Mouse (Mus musculus) embryonic facial prominence, embryonic 11.5 days (tissue): ENCODE data around the gene Pif1. TPM values are rescaled to one million over a fixed set of nuclear protein-coding genes. Genes with fewer than 3 reads are reported as not detected.

Experiments
- ATAC-seq: fragments of 200-750 bp; cut with Nextera tagmentation; replicated peaks from 2 replicates; pipeline ENCODE4 v1.8.0; 2017; ENCODE audit warnings: low read depth; ENCODE audit not compliant: insufficient number of reproducible peaks, low FRiP score, low TSS enrichment
- DNase-seq: peaks from one replicate; pipeline ENCODE4 v3.0.0-alpha.2; 2015; ENCODE audit warnings: low spot score
- H3K27ac ChIP-seq: fragments of 300-500 bp; sonication (generic); replicated peaks from 2 replicates; pipeline ENCODE4 v1.5.1; 2014; ENCODE audit warnings: mild to moderate bottlenecking, low read depth, low read length, control low read depth
- H3K27me3 ChIP-seq: fragments of 300-500 bp; sonication (generic); 2 replicates; pipeline ENCODE4 v1.6.1; 2014; ENCODE audit warnings: mild to moderate bottlenecking, low read length, moderate library complexity, mixed read lengths; ENCODE audit not compliant: control insufficient read depth, insufficient read depth
- H3K36me3 ChIP-seq: fragments of 300-500 bp; sonication (generic); replicated peaks from 2 replicates; pipeline ENCODE4 v1.6.1; 2014; ENCODE audit warnings: low read depth, mild to moderate bottlenecking, low read length, moderate library complexity, mixed read lengths; ENCODE audit not compliant: control insufficient read depth, insufficient read depth
- H3K4me1 ChIP-seq: fragments of 300-500 bp; sonication (generic); 2 replicates; pipeline ENCODE4 v1.6.1; 2014; ENCODE audit warnings: low read length, mixed read lengths; ENCODE audit not compliant: control insufficient read depth, insufficient read depth
- H3K4me2 ChIP-seq: fragments of 300-500 bp; sonication (generic); 2 replicates; pipeline ENCODE4 v1.6.1; 2014; ENCODE audit warnings: low read depth, mild to moderate bottlenecking, control low read depth, low read length, moderate library complexity
- H3K4me3 ChIP-seq: fragments of 300-500 bp; sonication (generic); 2 replicates; pipeline ENCODE4 v1.5.1; 2014; ENCODE audit warnings: low read depth, low read length, control low read depth
- H3K9ac ChIP-seq: fragments of 300-500 bp; sonication (generic); replicated peaks from 2 replicates; pipeline ENCODE4 v1.6.1; 2014; ENCODE audit warnings: mild to moderate bottlenecking, control low read depth, low read length
- H3K9me3 ChIP-seq: fragments of 300-500 bp; sonication (generic); replicated peaks from 2 replicates; pipeline ENCODE4 v1.6.1; 2016; ENCODE audit warnings: mild to moderate bottlenecking, low read length, inconsistent platforms, mixed read lengths; ENCODE audit not compliant: control insufficient read depth
- WGBS: fragments of 180-500 bp; shearing (Covaris S2); extraction: QIAGEN DNeasy Blood & Tissue Kit; methylation state at CpG from one replicate; pipeline ENCODE4 v1.1.7; 2014; 5-methylcytosine and 5-hydroxymethylcytosine counted together
- polyA plus RNA-seq: library from polyadenylated mRNA; unstranded; fragments of >200 nt; fragmentation: Nextera tagmentation; extraction: Ambion mirVana; gene quantifications from 2 replicates; pipeline ENCODE4 v1.2.1, GENCODE M21; 2014

The Pif1 gene
- polyA plus RNA-seq, 1 experiment from 2014 or later: 9.7 TPM

DNA sequence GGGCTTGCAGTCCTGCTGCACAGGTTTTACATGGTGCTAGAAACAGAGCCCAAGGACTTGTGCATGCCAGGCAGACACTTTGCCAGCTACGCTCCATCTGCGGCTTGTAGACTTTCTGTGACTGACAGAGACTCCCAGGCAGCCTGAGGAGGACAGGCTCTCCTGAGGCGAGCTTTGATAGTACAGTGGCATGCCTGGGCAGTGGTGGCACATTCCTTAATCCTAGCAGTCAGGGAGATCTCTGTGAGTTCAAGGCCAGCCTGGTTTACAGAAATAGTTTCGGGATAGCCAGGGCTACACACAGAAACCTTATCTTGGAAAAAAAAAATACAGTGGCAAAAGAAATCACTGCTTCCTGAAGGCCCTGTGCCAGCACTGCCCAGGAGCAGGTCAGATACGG lies 39.8 kb upstream of the Pif1 start:
- no peak for DNase-seq
- WGBS: 85% methylated on average over 5 of the region's 5 CpGs

DNA sequence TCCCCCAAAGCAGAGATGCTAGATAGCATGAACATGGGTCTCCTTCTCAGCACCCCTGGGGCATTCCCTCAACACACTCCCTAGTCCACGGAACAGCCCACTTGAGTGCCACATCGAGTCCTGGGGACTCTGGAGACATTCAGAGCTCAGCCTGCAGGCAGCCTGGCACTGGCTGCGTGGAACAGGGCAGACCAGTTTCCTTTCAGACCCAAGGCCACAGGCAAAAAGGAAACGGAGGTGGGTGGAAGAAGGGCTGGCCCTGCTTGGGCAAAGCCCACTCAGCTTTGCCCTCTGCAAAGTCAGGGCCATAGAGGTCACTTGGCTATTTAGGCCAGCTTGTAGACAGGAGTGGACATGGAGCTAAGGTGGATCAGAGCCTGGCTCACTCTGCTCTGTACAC lies 39.1 kb upstream of the Pif1 start:
- Histone ChIP-seq H3K4me3 (no peak overlapping the region), H3K27ac (no peak overlapping the region), H3K9ac (no peak overlapping the region), H3K27me3 (no peaks in the 10 kb centered on the region), H3K36me3 (no peaks in the 10 kb centered on the region), H3K4me2 (no peak overlapping the region), H3K9me3 (no peaks in the 10 kb centered on the region), H3K4me1 (peaks cover 5% of the 10 kb centered on the region; the same call in 1 of the 2 replicates)
- DNase-seq: no peak
- no peak for ATAC-seq
- WGBS: 61% methylated on average over 4 of the region's 4 CpGs

More for the DNA sequence above, 39.8 kb upstream of the Pif1 start:
- Histone ChIP-seq H3K9ac (no peak overlapping the region), H3K4me1 (peaks cover 5% of the 10 kb centered on the region; the same call in 1 of the 2 replicates), H3K9me3 (no peaks in the 10 kb centered on the region), H3K27ac (no peak overlapping the region), H3K4me3 (no peak overlapping the region), H3K4me2 (no peak overlapping the region), H3K27me3 (no peaks in the 10 kb centered on the region), H3K36me3 (no peaks in the 10 kb centered on the region)
- ATAC-seq: no peak

DNA sequence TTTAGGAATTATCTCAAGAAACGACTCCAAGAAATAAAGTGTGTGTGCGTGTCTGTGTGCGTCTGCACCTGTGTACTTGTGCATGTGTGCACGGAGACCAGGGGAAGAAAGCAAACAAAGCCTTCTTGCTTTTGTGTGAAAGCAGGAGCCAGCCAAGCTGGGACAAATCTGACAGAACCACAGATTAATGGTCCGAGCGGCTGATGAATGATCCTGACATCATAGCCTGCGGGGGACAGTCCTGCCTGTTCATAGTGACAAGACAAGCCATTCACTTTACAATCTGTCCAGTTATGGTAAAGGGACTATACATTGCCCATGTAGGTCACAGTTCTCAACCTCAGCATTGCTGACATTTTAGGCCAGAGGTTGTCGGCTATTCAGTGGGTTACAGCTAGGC lies 38.6 kb upstream of the Pif1 start:
- DNase-seq (no peak), ATAC-seq (no peak)
- no peaks in the 10 kb centered on the region for H3K27me3 ChIP-seq
- no peak overlapping the region for H3K4me2 ChIP-seq
- H3K9me3 ChIP-seq: no peaks in the 10 kb centered on the region
- 71% methylated on average over 8 of the region's 8 CpGs for WGBS
- H3K4me1 ChIP-seq: peaks cover 5% of the 10 kb centered on the region; the same call in 1 of the 2 replicates
- H3K27ac ChIP-seq: no peak overlapping the region
- H3K4me3 ChIP-seq: no peak overlapping the region
- no peak overlapping the region for H3K9ac ChIP-seq
- H3K36me3 ChIP-seq: no peaks in the 10 kb centered on the region

- H3K36me3 ChIP-seq: no peaks in the 10 kb centered on the region
- no peak overlapping the region for H3K4me3 ChIP-seq
- no peaks in the 10 kb centered on the region for H3K9me3 ChIP-seq
- peaks cover 5% of the 10 kb centered on the region; the same call in 1 of the 2 replicates for H3K4me1 ChIP-seq
- DNase-seq (no peak), ATAC-seq (no peak)
- 73% methylated on average over 3 of the region's 3 CpGs for WGBS
- no peak overlapping the region for H3K4me2 ChIP-seq
- no peaks in the 10 kb centered on the region for H3K27me3 ChIP-seq
- H3K9ac ChIP-seq: no peak overlapping the region
- no peak overlapping the region for H3K27ac ChIP-seq
Measured at GRCm38 (mm10) chr9:65549139-65549538, 37.8 kb upstream of the Pif1 start.

- no peak for ATAC-seq
- Histone ChIP-seq H3K27me3 (no peaks in the 10 kb centered on the region), H3K4me1 (peaks cover 6% of the 10 kb centered on the region; the same call in 1 of the 2 replicates), H3K4me3 (no peak overlapping the region), H3K4me2 (no peak overlapping the region), H3K9me3 (no peaks in the 10 kb centered on the region), H3K27ac (no peak overlapping the region), H3K36me3 (no peaks in the 10 kb centered on the region), H3K9ac (no peak overlapping the region)
- WGBS: 90% methylated on average over 5 of the region's 5 CpGs
- no peak for DNase-seq
Measured at GRCm38 (mm10) chr9:65549643-65550042, 37.3 kb upstream of the Pif1 start.

- Histone ChIP-seq H3K9ac (no peak overlapping the region; the same call in 1 of the 2 replicates), H3K4me3 (no peak overlapping the region), H3K27me3 (no peaks in the 10 kb centered on the region), H3K4me2 (no peak overlapping the region), H3K4me1 (peaks cover 9% of the 10 kb centered on the region; the same call in 1 of the 2 replicates), H3K9me3 (no peaks in the 10 kb centered on the region), H3K27ac (peak overlapping the region; percentile 60), H3K36me3 (no peaks in the 10 kb centered on the region)
- ATAC-seq (no peak), DNase-seq (no peak)
- WGBS: 48% methylated on average over 7 of the region's 7 CpGs
Measured at GRCm38 (mm10) chr9:65550079-65550831, 36.7 kb upstream of the Pif1 start.

GRCm38 (mm10) chr9:65551035-65551434 lies 35.9 kb upstream of the Pif1 start:
- no peak; the same call in 1 of the 2 replicates for ATAC-seq
- peak overlapping the region; percentile 60 for H3K27ac ChIP-seq
- no peak overlapping the region; the same call in 1 of the 2 replicates for H3K9ac ChIP-seq
- no peaks in the 10 kb centered on the region for H3K36me3 ChIP-seq
- DNase-seq: peak; percentile 78
- no peak overlapping the region for H3K4me3 ChIP-seq
- no peaks in the 10 kb centered on the region for H3K27me3 ChIP-seq
- peaks cover 9% of the 10 kb centered on the region; the same call in 1 of the 2 replicates for H3K4me1 ChIP-seq
- H3K9me3 ChIP-seq: no peaks in the 10 kb centered on the region
- H3K4me2 ChIP-seq: no peak overlapping the region
- WGBS: 19% methylated on average over 5 of the region's 5 CpGs

GRCm38 (mm10) chr9:65552141-65552540 lies 34.8 kb upstream of the Pif1 start:
- Histone ChIP-seq H3K4me1 (peaks cover 9% of the 10 kb centered on the region; the same call in 1 of the 2 replicates), H3K4me2 (no peak overlapping the region), H3K27ac (no peak overlapping the region), H3K27me3 (no peaks in the 10 kb centered on the region), H3K4me3 (no peak overlapping the region), H3K36me3 (no peaks in the 10 kb centered on the region), H3K9me3 (no peaks in the 10 kb centered on the region), H3K9ac (no peak overlapping the region)
- 88% methylated on average over 5 of the region's 5 CpGs for WGBS
- ATAC-seq (no peak), DNase-seq (no peak)
